Mouse (Mus musculus) C2C12 (cell line): ENCODE results near the gene Cacna1e.

Experiments
- CEBPB ChIP-seq: IDR thresholded peaks from one replicate; pipeline ENCODE4 v1.6.1; 2011; ENCODE audit warnings: low read depth, mild to moderate bottlenecking, control low read depth, moderate library complexity
- CTCF ChIP-seq: IDR thresholded peaks from one replicate; pipeline ENCODE4 v1.5.1; 2011; ENCODE audit not compliant: control insufficient read depth, insufficient read depth, insufficient read length
- MAX ChIP-seq: IDR thresholded peaks from one replicate; pipeline ENCODE4 v1.6.1; 2011; ENCODE audit warnings: mild to moderate bottlenecking, control low read depth
- MYOD1 ChIP-seq: IDR thresholded peaks from one replicate; pipeline ENCODE4 v1.6.1; 2011; ENCODE audit warnings: low read depth; ENCODE audit not compliant: control insufficient read depth, insufficient read length
- MYOG ChIP-seq: IDR thresholded peaks from one replicate; pipeline ENCODE4 v1.6.1; 2011; ENCODE audit not compliant: control insufficient read depth, insufficient read length; ENCODE audit errors: extremely low read depth
- USF1 ChIP-seq: IDR thresholded peaks from one replicate; pipeline ENCODE4 v1.6.1; 2011; ENCODE audit warnings: low read depth, mild to moderate bottlenecking, control low read depth, moderate library complexity

GRCm38 (mm10) chr1:154783521-154783920 is 100.8 kb downstream of the Cacna1e start:
- TF ChIP-seq MYOG (no peak), USF1 (no peak), CTCF (no peak), CEBPB (no peak), MAX (no peak), MYOD1 (no peak)
